Mouse (Mus musculus) midbrain, embryonic 13.5 days (tissue): ENCODE measurements around the gene Slit3. TPM values are rescaled to one million over a fixed set of nuclear protein-coding genes. Genes with fewer than 3 reads are reported as not detected.

Experiments used
- ATAC-seq: fragments of 200-750 bp; cut with Nextera tagmentation; 2 replicates; pipeline ENCODE4 v1.8.0; 2017; ENCODE audit warnings: mild to moderate bottlenecking, moderate TSS enrichment, moderate library complexity
- H3K27ac ChIP-seq: fragments of 300-500 bp; sonication (generic); 2 replicates; pipeline ENCODE4 v1.5.1; 2015; ENCODE audit warnings: inconsistent platforms, mild to moderate bottlenecking, moderate library complexity
- H3K27me3 ChIP-seq: fragments of 300-500 bp; sonication (generic); 2 replicates; pipeline ENCODE4 v1.6.1; 2015; ENCODE audit warnings: mild to moderate bottlenecking, inconsistent platforms
- H3K36me3 ChIP-seq: fragments of 300-500 bp; sonication (generic); 2 replicates; pipeline ENCODE4 v1.6.1; 2015; ENCODE audit warnings: mild to moderate bottlenecking, inconsistent platforms
- H3K4me1 ChIP-seq: fragments of 300-500 bp; sonication (generic); replicated peaks from 2 replicates; pipeline ENCODE4 v1.6.1; 2015; ENCODE audit warnings: inconsistent platforms
- H3K4me2 ChIP-seq: fragments of 300-500 bp; sonication (generic); replicated peaks from 2 replicates; pipeline ENCODE4 v1.6.1; 2015; ENCODE audit warnings: moderate library complexity, mild to moderate bottlenecking, inconsistent platforms
- H3K4me3 ChIP-seq: fragments of 300-500 bp; sonication (generic); replicated peaks from 2 replicates; pipeline ENCODE4 v1.5.1; 2015; ENCODE audit warnings: mild to moderate bottlenecking, inconsistent platforms
- H3K9ac ChIP-seq: fragments of 300-500 bp; sonication (generic); replicated peaks from 2 replicates; pipeline ENCODE4 v1.6.1; 2015; ENCODE audit warnings: mild to moderate bottlenecking, inconsistent platforms
- H3K9me3 ChIP-seq: fragments of 300-500 bp; sonication (generic); 2 replicates; pipeline ENCODE4 v1.6.1; 2016; ENCODE audit warnings: mild to moderate bottlenecking, inconsistent platforms
- WGBS: fragments of 180-500 bp; shearing (Covaris S2); methylation state at CpG from one replicate; pipeline ENCODE4 v1.1.7; 2015; 5-methylcytosine and 5-hydroxymethylcytosine counted together
- polyA plus RNA-seq: library from polyadenylated mRNA; unstranded; fragments of >200 nt; fragmentation: Nextera tagmentation; extraction: Ambion mirVana; gene quantifications from 2 replicates; pipeline ENCODE4 v1.2.1, GENCODE M21; 2015

The Slit3 gene
- polyA plus RNA-seq, 1 experiment from 2014 or later, result 6.6 TPM

GRCm38 (mm10) chr11:35204084-35204483 lies 83.1 kb downstream of the Slit3 start:
- H3K36me3 ChIP-seq, result no peaks in the 10 kb centered on the region
- H3K9ac ChIP-seq, result no peak overlapping the region
- peaks cover 27% of the 10 kb centered on the region for H3K27me3 ChIP-seq
- no peaks in the 10 kb centered on the region for H3K9me3 ChIP-seq
- H3K4me2 ChIP-seq, result 0 out of 2 replicates have a peak overlapping the region, but pooled peaks have one; percentile 11
- H3K4me1 ChIP-seq, result peaks cover 35% of the 10 kb centered on the region
- WGBS, result 33% methylated on average over 9 of the region's 9 CpGs
- no peak overlapping the region for H3K4me3 ChIP-seq
- ATAC-seq, result 0 out of 2 replicates have a peak, but pooled peaks have one; percentile 14
- H3K27ac ChIP-seq, result no peak overlapping the region

DNA sequence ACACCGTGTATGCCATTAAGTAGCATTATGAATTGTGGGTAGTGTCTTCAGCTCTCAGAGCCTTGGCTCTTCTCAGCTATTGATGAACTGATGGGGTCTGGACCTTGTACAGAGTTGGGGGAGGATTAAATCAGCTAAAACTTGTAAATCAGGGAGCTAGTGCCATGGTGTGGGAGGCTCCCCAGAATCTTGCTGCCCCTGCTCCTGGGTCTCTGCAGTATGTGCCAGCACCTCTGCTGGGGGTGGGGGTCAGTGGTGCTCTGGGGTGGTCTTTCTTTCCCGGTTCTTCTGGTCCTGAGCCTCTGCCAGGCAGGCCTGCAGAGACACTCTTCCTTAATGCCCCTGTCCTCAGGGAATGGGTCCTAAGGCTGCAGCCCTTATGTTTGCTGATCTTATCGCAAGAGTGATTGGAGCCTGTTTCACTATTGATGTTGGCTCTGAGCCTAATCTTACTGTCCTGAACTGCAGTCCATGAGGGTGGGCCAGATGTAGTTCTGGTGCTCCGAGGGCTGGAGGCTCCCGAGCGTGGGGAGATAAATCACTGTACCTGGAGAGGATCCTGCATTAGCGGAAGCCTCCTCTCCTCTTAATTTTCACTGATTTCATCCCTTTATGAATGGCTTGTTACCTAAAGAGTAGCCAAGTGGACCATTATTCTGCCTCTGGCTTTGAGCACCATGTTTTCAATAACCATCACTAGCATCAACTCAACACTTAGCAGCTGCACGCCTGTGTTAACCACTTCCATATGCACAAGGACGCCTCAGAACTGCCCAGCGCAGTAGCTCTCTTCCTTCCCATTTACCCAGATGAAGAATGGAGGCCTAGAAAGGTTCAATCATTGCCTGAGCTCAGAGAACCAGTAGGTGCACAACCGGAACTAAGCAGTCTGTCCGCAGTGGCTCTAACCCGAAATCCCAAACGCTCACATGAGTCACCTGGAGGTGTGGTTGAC lies 90.0 kb downstream of the Slit3 start:
- H3K4me1 ChIP-seq, result no peaks in the 10 kb centered on the region
- no peak overlapping the region for H3K4me3 ChIP-seq
- no peak overlapping the region for H3K9ac ChIP-seq
- H3K36me3 ChIP-seq, result no peaks in the 10 kb centered on the region
- H3K27ac ChIP-seq, result no peak overlapping the region
- no peak for ATAC-seq
- peaks cover 12% of the 10 kb centered on the region; the same call in 1 of the 2 replicates for H3K27me3 ChIP-seq
- no peaks in the 10 kb centered on the region for H3K9me3 ChIP-seq
- no peak overlapping the region for H3K4me2 ChIP-seq
- 88% methylated on average over 14 of the region's 14 CpGs for WGBS

DNA sequence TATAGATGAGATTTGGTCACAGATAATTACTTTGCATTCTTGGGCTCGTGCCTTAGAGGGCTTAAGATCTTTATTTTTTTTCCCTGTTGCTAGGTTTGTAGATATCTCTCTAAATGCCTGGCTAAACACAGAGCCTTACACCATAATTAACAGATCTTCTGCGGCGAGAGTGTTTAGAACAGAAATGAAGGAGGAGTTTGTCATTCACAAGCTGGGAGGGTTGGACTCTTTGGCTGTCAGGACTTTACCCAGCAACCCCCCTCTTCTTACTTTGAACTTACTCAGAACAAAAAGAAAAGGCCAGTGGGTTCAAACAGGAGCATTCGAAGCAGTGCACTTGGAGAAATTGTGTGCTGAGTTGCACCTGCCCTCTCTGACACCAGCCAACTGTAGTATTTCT lies 103.0 kb downstream of the Slit3 start:
- WGBS, result 6% methylated on average over 4 of the region's 4 CpGs
- no peaks in the 10 kb centered on the region for H3K9me3 ChIP-seq
- no peak for ATAC-seq

DNA sequence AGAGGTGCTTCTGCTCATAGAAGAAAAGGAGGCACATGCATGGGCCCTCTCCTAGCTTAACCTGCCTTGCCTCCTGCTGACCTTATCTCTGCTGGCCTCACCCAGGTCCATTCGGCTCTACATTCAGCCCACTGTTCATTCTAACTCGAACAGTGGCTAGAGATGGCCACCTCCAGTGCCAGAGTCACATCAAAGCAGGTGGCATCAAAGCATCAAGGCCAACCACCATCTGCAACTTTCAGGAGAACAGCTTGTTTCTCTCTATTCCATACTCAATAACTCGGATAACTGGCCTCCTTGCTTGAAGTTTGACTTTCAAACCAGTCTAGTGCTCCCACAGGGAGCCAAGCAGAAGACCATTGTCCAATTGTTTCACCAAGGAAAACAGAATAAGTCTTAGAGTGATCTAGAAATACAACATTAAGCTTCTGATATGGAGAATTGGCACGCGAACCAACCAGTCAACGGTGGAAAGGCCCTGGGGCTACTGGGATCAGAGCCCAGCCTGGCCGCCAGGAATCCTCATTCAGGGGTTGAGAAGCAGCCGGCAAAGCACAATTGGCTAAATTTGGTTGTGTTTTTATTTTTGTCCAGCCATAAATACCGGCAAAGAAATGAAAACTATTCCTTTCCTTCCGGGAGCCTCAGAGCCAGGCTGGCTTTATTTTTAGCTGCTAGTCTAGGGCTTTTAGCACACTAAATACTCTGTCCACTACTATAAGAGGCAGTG lies 110.5 kb downstream of the Slit3 start:
- Histone ChIP-seq H3K9ac (no peak overlapping the region), H3K4me2 (no peak overlapping the region), H3K36me3 (no peaks in the 10 kb centered on the region), H3K27me3 (0 out of 2 replicates have a peak, but pooled peaks cover 2% of the 10 kb centered on the region), H3K4me1 (no peaks in the 10 kb centered on the region), H3K4me3 (no peak overlapping the region), H3K27ac (no peak overlapping the region), H3K9me3 (no peaks in the 10 kb centered on the region)
- WGBS, result 91% methylated on average over 10 of the region's 10 CpGs
- no peak for ATAC-seq

More for the DNA sequence above, 103.0 kb downstream of the Slit3 start:
- H3K27me3 ChIP-seq, result no peaks in the 10 kb centered on the region; the same call in 1 of the 2 replicates
- peaks cover 7% of the 10 kb centered on the region; the same call in 1 of the 2 replicates for H3K4me1 ChIP-seq
- no peak overlapping the region for H3K4me3 ChIP-seq
- H3K4me2 ChIP-seq, result no peak overlapping the region
- H3K9ac ChIP-seq, result no peak overlapping the region
- H3K27ac ChIP-seq, result no peak overlapping the region
- H3K36me3 ChIP-seq, result no peaks in the 10 kb centered on the region

- Histone ChIP-seq H3K4me2 (no peak overlapping the region), H3K9me3 (no peaks in the 10 kb centered on the region), H3K36me3 (no peaks in the 10 kb centered on the region), H3K4me1 (no peaks in the 10 kb centered on the region), H3K4me3 (no peak overlapping the region), H3K9ac (no peak overlapping the region), H3K27me3 (0 out of 2 replicates have a peak, but pooled peaks cover 2% of the 10 kb centered on the region), H3K27ac (no peak overlapping the region)
- no peak for ATAC-seq
- WGBS, result 86% methylated on average over 4 of the region's 4 CpGs
Observed at GRCm38 (mm10) chr11:35232321-35232720, 111.3 kb downstream of the Slit3 start.

- Histone ChIP-seq H3K9me3 (no peaks in the 10 kb centered on the region), H3K27ac (no peak overlapping the region), H3K27me3 (peaks cover 4% of the 10 kb centered on the region; the same call in 1 of the 2 replicates), H3K9ac (no peak overlapping the region), H3K4me1 (no peaks in the 10 kb centered on the region), H3K36me3 (no peaks in the 10 kb centered on the region), H3K4me2 (no peak overlapping the region), H3K4me3 (no peak overlapping the region)
- ATAC-seq, result no peak
- WGBS, result 93% methylated on average over 7 of the region's 7 CpGs
Observed at GRCm38 (mm10) chr11:35241379-35241778, 120.4 kb downstream of the Slit3 start.

GRCm38 (mm10) chr11:35243597-35243996 lies 122.6 kb downstream of the Slit3 start:
- Histone ChIP-seq H3K36me3 (no peaks in the 10 kb centered on the region), H3K4me1 (peaks cover 4% of the 10 kb centered on the region; the same call in 1 of the 2 replicates), H3K9ac (no peak overlapping the region), H3K9me3 (no peaks in the 10 kb centered on the region), H3K27ac (no peak overlapping the region), H3K4me2 (no peak overlapping the region), H3K4me3 (no peak overlapping the region), H3K27me3 (peaks cover 9% of the 10 kb centered on the region; the same call in 1 of the 2 replicates)
- no peak for ATAC-seq
- 87% methylated on average over 9 of the region's 9 CpGs for WGBS

- WGBS, result 92% methylated on average over 7 of the region's 7 CpGs
- Histone ChIP-seq H3K36me3 (no peaks in the 10 kb centered on the region), H3K27me3 (peaks cover 9% of the 10 kb centered on the region; the same call in 1 of the 2 replicates), H3K9me3 (no peaks in the 10 kb centered on the region), H3K4me3 (no peak overlapping the region), H3K4me1 (peaks cover 4% of the 10 kb centered on the region; the same call in 1 of the 2 replicates), H3K27ac (no peak overlapping the region), H3K4me2 (no peak overlapping the region), H3K9ac (no peak overlapping the region)
- ATAC-seq, result no peak
Observed at GRCm38 (mm10) chr11:35244526-35244925, 123.5 kb downstream of the Slit3 start.

DNA sequence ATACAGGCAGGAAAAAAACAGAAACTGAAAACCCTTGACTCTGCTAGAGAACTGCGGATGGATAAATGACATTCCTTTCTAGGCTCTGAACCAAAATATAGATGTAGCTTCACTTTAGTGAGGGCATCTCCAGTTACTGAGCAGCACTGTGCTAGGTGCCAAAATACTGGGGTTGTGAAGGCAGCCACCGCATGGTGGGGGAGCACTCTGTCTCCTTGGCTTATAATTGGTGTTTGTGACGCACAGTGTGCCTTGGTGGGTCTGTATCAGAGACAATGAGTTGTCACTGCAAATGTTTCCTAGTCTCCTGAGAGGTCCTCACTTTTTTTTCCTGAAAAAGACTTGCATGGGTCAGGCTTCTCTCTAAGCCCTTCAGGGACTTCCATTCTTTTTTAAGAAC lies 125.6 kb downstream of the Slit3 start:
- ATAC-seq, result no peak
- Histone ChIP-seq H3K36me3 (no peaks in the 10 kb centered on the region), H3K4me2 (no peak overlapping the region), H3K27me3 (peaks cover 4% of the 10 kb centered on the region; the same call in 1 of the 2 replicates), H3K9me3 (no peaks in the 10 kb centered on the region), H3K27ac (no peak overlapping the region), H3K4me3 (no peak overlapping the region), H3K4me1 (peaks cover 4% of the 10 kb centered on the region; the same call in 1 of the 2 replicates), H3K9ac (no peak overlapping the region)
- WGBS, result 68% methylated on average over 3 of the region's 3 CpGs

DNA sequence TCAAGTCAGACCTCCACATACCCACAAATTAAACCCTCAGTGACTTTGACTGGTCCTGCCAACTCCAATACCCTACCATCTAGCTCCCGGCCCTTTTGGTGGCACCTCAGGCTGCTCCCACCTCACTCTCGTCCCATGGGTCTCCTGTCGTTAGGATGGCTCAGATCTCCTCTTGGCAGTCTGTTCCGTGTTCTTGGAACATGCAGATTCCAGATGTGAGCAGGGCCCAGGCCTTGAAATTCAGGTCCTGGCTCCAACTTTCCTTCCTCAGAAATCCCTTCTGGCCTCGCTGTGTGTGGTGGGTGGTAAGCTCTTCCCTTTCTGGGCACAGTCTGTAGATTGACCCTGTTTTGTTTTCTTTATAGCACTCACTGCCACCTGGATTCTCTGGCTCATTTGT lies 127.1 kb downstream of the Slit3 start:
- Histone ChIP-seq H3K4me3 (no peak overlapping the region), H3K27ac (no peak overlapping the region), H3K9ac (no peak overlapping the region), H3K36me3 (no peaks in the 10 kb centered on the region), H3K9me3 (no peaks in the 10 kb centered on the region), H3K4me1 (peaks cover 4% of the 10 kb centered on the region; the same call in 1 of the 2 replicates), H3K4me2 (no peak overlapping the region), H3K27me3 (peaks cover 4% of the 10 kb centered on the region; the same call in 1 of the 2 replicates)
- ATAC-seq, result no peak
- WGBS, result 86% methylated on average over 5 of the region's 5 CpGs

GRCm38 (mm10) chr11:35250871-35251418 lies 129.9 kb downstream of the Slit3 start:
- Histone ChIP-seq H3K4me1 (peaks cover 4% of the 10 kb centered on the region; the same call in 1 of the 2 replicates), H3K27ac (no peak overlapping the region), H3K9ac (no peak overlapping the region), H3K27me3 (peaks cover 4% of the 10 kb centered on the region; the same call in 1 of the 2 replicates), H3K4me2 (no peak overlapping the region), H3K36me3 (no peaks in the 10 kb centered on the region), H3K4me3 (no peak overlapping the region), H3K9me3 (no peaks in the 10 kb centered on the region)
- ATAC-seq, result no peak
- whole genome bisulfite sequencing, result 69% methylated on average over 4 of the region's 4 CpGs
